Mouse (Mus musculus) testis, adult 2 months (tissue): ENCODE measurements at regions not wholly inside any gene's neighbourhood (a gene's known extent, or its start where the extent isn't known, plus 50 kb on each side); places are given as distances from the start of the nearest gene placed in this dataset.

ENCODE experiments used
- H3K27ac ChIP-seq: fragments of 200-500 bp; 2 replicates; pipeline ENCODE4 v1.5.1; 2012; ENCODE audit warnings: low read depth, low read length; ENCODE audit not compliant: control insufficient read depth, insufficient read depth
- H3K27me3 ChIP-seq: fragments of 200-500 bp; 2 replicates; pipeline ENCODE4 v1.6.1; 2012; ENCODE audit warnings: mild to moderate bottlenecking, low read length, moderate library complexity; ENCODE audit not compliant: control insufficient read depth, insufficient read depth
- H3K36me3 ChIP-seq: fragments of 200-500 bp; 2 replicates; pipeline ENCODE4 v1.6.1; 2012; ENCODE audit warnings: mild to moderate bottlenecking, low read length; ENCODE audit not compliant: control insufficient read depth, insufficient read depth
- H3K4me1 ChIP-seq: fragments of 200-500 bp; 2 replicates; pipeline ENCODE4 v1.6.1; 2012; ENCODE audit warnings: low read length; ENCODE audit not compliant: control insufficient read depth, insufficient read depth
- H3K4me3 ChIP-seq: fragments of 200-500 bp; 2 replicates; pipeline ENCODE4 v1.5.1; 2012; ENCODE audit warnings: low read depth, mild to moderate bottlenecking, low read length, moderate library complexity, mixed read lengths; ENCODE audit not compliant: control insufficient read depth
- CTCF ChIP-seq: fragments of 200-500 bp; IDR thresholded peaks from 2 replicates; pipeline ENCODE4 v1.5.1; 2012; ENCODE audit warnings: low read depth, mild to moderate bottlenecking, inconsistent platforms, low read length, moderate library complexity; ENCODE audit not compliant: control insufficient read depth, insufficient read depth, insufficient replicate concordance
- POLR2A ChIP-seq: fragments of 200-500 bp; IDR thresholded peaks from 2 replicates; pipeline ENCODE4 v1.6.1; 2012; ENCODE audit warnings: low read depth, mild to moderate bottlenecking, inconsistent platforms, low read length, moderate library complexity; ENCODE audit not compliant: control insufficient read depth

- TF ChIP-seq CTCF (no peak), POLR2A (no peak)
- no peak overlapping the region for H3K27ac ChIP-seq
- no peaks in the 10 kb centered on the region for H3K27me3 ChIP-seq
- no peaks in the 10 kb centered on the region for H3K4me1 ChIP-seq
- no peaks in the 10 kb centered on the region for H3K36me3 ChIP-seq
- H3K4me3 ChIP-seq, result no peak overlapping the region
Measured at GRCm38 (mm10) chr14:71915964-71916363, 575.7 kb downstream of the Gm9195 start.

- no peak overlapping the region for H3K4me3 ChIP-seq
- no peaks in the 10 kb centered on the region for H3K4me1 ChIP-seq
- no peak for TF ChIP-seq CTCF
- TF ChIP-seq POLR2A, result no peak
- H3K27me3 ChIP-seq, result no peaks in the 10 kb centered on the region
- H3K27ac ChIP-seq, result no peak overlapping the region
- no peaks in the 10 kb centered on the region for H3K36me3 ChIP-seq
Measured at GRCm38 (mm10) chr14:71910936-71911335, 580.7 kb downstream of the Gm9195 start.

- H3K27ac ChIP-seq, result no peak overlapping the region
- TF ChIP-seq CTCF (no peak), POLR2A (no peak)
- H3K36me3 ChIP-seq, result no peaks in the 10 kb centered on the region
- no peaks in the 10 kb centered on the region for H3K4me1 ChIP-seq
- no peak overlapping the region for H3K4me3 ChIP-seq
- no peaks in the 10 kb centered on the region for H3K27me3 ChIP-seq
Measured at GRCm38 (mm10) chr14:71895468-71895867, 596.2 kb downstream of the Gm9195 start.

- H3K27me3 ChIP-seq, result no peaks in the 10 kb centered on the region
- no peak for TF ChIP-seq POLR2A
- no peak for TF ChIP-seq CTCF
- H3K4me3 ChIP-seq, result no peak overlapping the region
- no peak overlapping the region for H3K27ac ChIP-seq
- H3K36me3 ChIP-seq, result no peaks in the 10 kb centered on the region
- H3K4me1 ChIP-seq, result no peaks in the 10 kb centered on the region
Measured at GRCm38 (mm10) chr14:71894811-71895210, 596.8 kb downstream of the Gm9195 start.

- H3K4me3 ChIP-seq, result no peak overlapping the region
- TF ChIP-seq POLR2A (no peak), CTCF (no peak)
- no peaks in the 10 kb centered on the region for H3K36me3 ChIP-seq
- H3K27me3 ChIP-seq, result no peaks in the 10 kb centered on the region
- H3K27ac ChIP-seq, result no peak overlapping the region
- no peaks in the 10 kb centered on the region for H3K4me1 ChIP-seq
Measured at GRCm38 (mm10) chr14:71893361-71893760, 598.3 kb downstream of the Gm9195 start.

GRCm38 (mm10) chr14:71891667-71892066 is 600.0 kb downstream of the Gm9195 start:
- TF ChIP-seq POLR2A (no peak), CTCF (no peak)
- no peak overlapping the region for H3K4me3 ChIP-seq
- H3K27me3 ChIP-seq, result no peaks in the 10 kb centered on the region
- H3K4me1 ChIP-seq, result no peaks in the 10 kb centered on the region
- H3K27ac ChIP-seq, result no peak overlapping the region
- no peaks in the 10 kb centered on the region for H3K36me3 ChIP-seq

- H3K36me3 ChIP-seq, result no peaks in the 10 kb centered on the region
- no peak overlapping the region; the same call in 1 of the 2 replicates for H3K4me3 ChIP-seq
- TF ChIP-seq CTCF, result no peak
- no peak for TF ChIP-seq POLR2A
- H3K27ac ChIP-seq, result no peak overlapping the region
- H3K4me1 ChIP-seq, result no peaks in the 10 kb centered on the region
- no peaks in the 10 kb centered on the region for H3K27me3 ChIP-seq
Measured at GRCm38 (mm10) chr14:71882871-71883270, 608.8 kb downstream of the Gm9195 start.

GRCm38 (mm10) chr14:71845546-71845945 is 646.1 kb downstream of the Gm9195 start:
- Histone ChIP-seq H3K27me3 (no peaks in the 10 kb centered on the region), H3K4me3 (no peak overlapping the region), H3K4me1 (no peaks in the 10 kb centered on the region), H3K36me3 (no peaks in the 10 kb centered on the region), H3K27ac (no peak overlapping the region)
- no peak for TF ChIP-seq POLR2A
- no peak for TF ChIP-seq CTCF
